ENCODE assay signal across 9 mouse cellular contexts in genomic region chr10:12736861-12737835, GRCm38 (mm10).
DNase-seq lines count a peak whose midpoint lies in the region; ATAC-seq lines count a peak whose summit lies in the region.
"Had no signal": no experiment of that assay in that cellular context is flagged by ENCODE, and none has a peak within 500 bp of the region (broad histone marks: within the 10 kb centered on the region; RNA-seq: fewer than 3 reads in every experiment).

No protein-coding gene starts in this region.

- no peak overlapping the region for H3K27ac ChIP-seq in hindbrain, embryonic 11.5 days (ENCODE audit: low read depth, low read length)
- H3K27ac ChIP-seq in hindbrain, embryonic 10.5 days: no peak overlapping the region

- H3K9ac ChIP-seq in hindbrain, embryonic 11.5 days (ENCODE audit: low read depth, low read length): no peak overlapping the region

- H3K9me3 ChIP-seq in hindbrain, embryonic 11.5 days (ENCODE audit: control insufficient read depth, low read length): no peaks in the 10 kb centered on the region
- peaks cover 5% of the 10 kb centered on the region; the same call in 1 of the 2 replicates for H3K9me3 ChIP-seq in hindbrain, embryonic 10.5 days

- no peak overlapping the region for H3K4me2 ChIP-seq in hindbrain, embryonic 11.5 days (replicated peaks; ENCODE audit: low read depth, low read length)

- no peaks in the 10 kb centered on the region for H3K4me1 ChIP-seq in hindbrain, embryonic 11.5 days (replicated peaks; ENCODE audit: control insufficient read depth, insufficient read depth, low read length)
- peaks cover 9% of the 10 kb centered on the region for H3K4me1 ChIP-seq in hindbrain, embryonic 10.5 days (replicated peaks)

- H3K4me3 ChIP-seq in hindbrain, embryonic 11.5 days (ENCODE audit: low read depth, low read length): no peak overlapping the region
- H3K4me3 ChIP-seq in hindbrain, embryonic 10.5 days: no peak overlapping the region

- ATAC-seq in hindbrain, embryonic 11.5 days (ENCODE audit: low FRiP score): peak; percentile 81

- peak; percentile 20 for DNase-seq in hindbrain, embryonic 11.5 days (ENCODE audit: low spot score)
- DNase-seq in hindbrain, embryonic 10.5 days (ENCODE audit: low spot score): no peak
- DNase-seq in gastrocnemius, postnatal 25 days: peak; percentile 25
- DNase-seq in kidney, adult 9 months: peak; percentile 47
- peak; percentile 34 for DNase-seq in mesoderm, embryonic 11.5 days (ENCODE audit: low read depth, low spot score)
- no peak for DNase-seq in layer of hippocampus, adult 9-11 months
- no peak for DNase-seq in cerebellum, postnatal 25 days
- DNase-seq in spleen, postnatal 36 days (ENCODE audit: low spot score in 2 of 2): no peak
- DNase-seq: thymus, postnatal 25 days had no signal

- H3K36me3 ChIP-seq in hindbrain, embryonic 11.5 days (ENCODE audit: control insufficient read depth, insufficient read depth, low read length): 0 out of 2 replicates have a peak, but pooled peaks cover 3% of the 10 kb centered on the region
- peaks cover 50% of the 10 kb centered on the region for H3K36me3 ChIP-seq in hindbrain, embryonic 10.5 days

- no peaks in the 10 kb centered on the region for H3K27me3 ChIP-seq in hindbrain, embryonic 11.5 days (ENCODE audit: control insufficient read depth, insufficient read depth, low read length)
- no peaks in the 10 kb centered on the region for H3K27me3 ChIP-seq in hindbrain, embryonic 10.5 days (ENCODE audit: insufficient read depth, poor library complexity, severe bottlenecking)

- WGBS in hindbrain, embryonic 11.5 days: 49% methylated on average over 18 of the region's 18 CpGs
- 60% methylated on average over 18 of the region's 18 CpGs for WGBS in hindbrain, embryonic 10.5 days

Comparison
In these comparisons a context has a peak if more than half of its experiments do, and no peak if none do; other contexts are left out.
1. DNase-seq: peak in hindbrain, embryonic 11.5 days (single experiment), gastrocnemius, postnatal 25 days (single experiment), kidney, adult 9 months (single experiment) and mesoderm, embryonic 11.5 days (single experiment); none in hindbrain, embryonic 10.5 days (single experiment), layer of hippocampus, adult 9-11 months (single experiment), cerebellum, postnatal 25 days (0 of 2) and spleen, postnatal 36 days (0 of 2).